Mouse (Mus musculus) liver, adult 2 months (tissue): ENCODE data around the gene Msantd4. TPM values are rescaled to one million over a fixed set of nuclear protein-coding genes. Genes with fewer than 3 reads are reported as not detected.
A peak's percentile ranks its signal among the peaks of the same experiment; 100 is the strongest.
"Not testable (repeated sequence)": the region's sequence is repeated elsewhere in the genome, so short reads cannot be mapped to it uniquely, and the experiment has no call there.

ENCODE experiments used
- DNase-seq: peaks from one replicate; pipeline ENCODE4 v3.0.0-alpha.2; 2011; ENCODE audit warnings: low read depth, low spot score; ENCODE audit errors: extremely low read depth
- H3K27ac ChIP-seq: fragments of 200-500 bp; replicated peaks from 2 replicates; pipeline ENCODE4 v1.5.1; 2012; ENCODE audit warnings: low read depth, mild to moderate bottlenecking, control low read depth, inconsistent platforms, low read length; ENCODE audit not compliant: insufficient read depth
- H3K27me3 ChIP-seq: fragments of 200-500 bp; 2 replicates; pipeline ENCODE4 v1.6.1; 2012; ENCODE audit warnings: mild to moderate bottlenecking, moderate library complexity, low read length, inconsistent platforms; ENCODE audit not compliant: control insufficient read depth, insufficient read depth
- H3K36me3 ChIP-seq: fragments of 200-500 bp; 2 replicates; pipeline ENCODE4 v1.6.1; 2012; ENCODE audit warnings: low read length, inconsistent platforms; ENCODE audit not compliant: control insufficient read depth, insufficient read depth
- H3K4me1 ChIP-seq: fragments of 200-500 bp; 2 replicates; pipeline ENCODE4 v1.6.1; 2011; ENCODE audit warnings: low read length; ENCODE audit not compliant: control insufficient read depth, insufficient read depth
- H3K4me3 ChIP-seq: fragments of 200-500 bp; 2 replicates; pipeline ENCODE4 v1.5.1; 2011; ENCODE audit warnings: low read depth, mild to moderate bottlenecking, control low read depth, low read length, moderate library complexity; ENCODE audit not compliant: insufficient read depth
- H3K79me2 ChIP-seq: fragments of 200-500 bp; 2 replicates; pipeline ENCODE4 v1.6.1; 2012; ENCODE audit warnings: inconsistent platforms, mild to moderate bottlenecking, low read length, moderate library complexity; ENCODE audit not compliant: control insufficient read depth, insufficient read depth
- H3K9ac ChIP-seq: fragments of 200-500 bp; 2 replicates; pipeline ENCODE4 v1.6.1; 2012; ENCODE audit warnings: low read depth, mild to moderate bottlenecking, control low read depth, inconsistent platforms, low read length
- CTCF ChIP-seq: fragments of 200-500 bp; IDR thresholded peaks from 2 replicates; pipeline ENCODE4 v1.5.1; 2011; ENCODE audit warnings: low read depth, low read length, control low read depth
- POLR2A ChIP-seq: fragments of 200-500 bp; IDR thresholded peaks from 2 replicates; pipeline ENCODE4 v1.6.1; 2011; ENCODE audit warnings: low read length, control low read depth; ENCODE audit not compliant: insufficient read depth; ENCODE audit errors: extremely low read depth
- WGBS: fragments of 180-500 bp; shearing (Covaris S2); methylation state at CpG from one replicate; pipeline ENCODE4 v1.1.7; 2018; 5-methylcytosine and 5-hydroxymethylcytosine counted together
- polyA plus RNA-seq: library from polyadenylated mRNA; depleted of rRNA; stranded (reverse); fragments of >200 nt; gene quantifications from 2 replicates; pipeline ENCODE4 v1.2.3, GENCODE M21; 2012; rRNA removed
- total RNA-seq: library from RNA; depleted of rRNA; stranded (reverse); fragments of >200 nt; gene quantifications from 2 replicates; pipeline ENCODE4 v1.2.3, GENCODE M21; 2014; rRNA removed

Msantd4 gene
- total RNA-seq, result 14.3 and 17.3 TPM in 2 replicates
- polyA plus RNA-seq, result 2.3 and 2.9 TPM in 2 replicates

DNA sequence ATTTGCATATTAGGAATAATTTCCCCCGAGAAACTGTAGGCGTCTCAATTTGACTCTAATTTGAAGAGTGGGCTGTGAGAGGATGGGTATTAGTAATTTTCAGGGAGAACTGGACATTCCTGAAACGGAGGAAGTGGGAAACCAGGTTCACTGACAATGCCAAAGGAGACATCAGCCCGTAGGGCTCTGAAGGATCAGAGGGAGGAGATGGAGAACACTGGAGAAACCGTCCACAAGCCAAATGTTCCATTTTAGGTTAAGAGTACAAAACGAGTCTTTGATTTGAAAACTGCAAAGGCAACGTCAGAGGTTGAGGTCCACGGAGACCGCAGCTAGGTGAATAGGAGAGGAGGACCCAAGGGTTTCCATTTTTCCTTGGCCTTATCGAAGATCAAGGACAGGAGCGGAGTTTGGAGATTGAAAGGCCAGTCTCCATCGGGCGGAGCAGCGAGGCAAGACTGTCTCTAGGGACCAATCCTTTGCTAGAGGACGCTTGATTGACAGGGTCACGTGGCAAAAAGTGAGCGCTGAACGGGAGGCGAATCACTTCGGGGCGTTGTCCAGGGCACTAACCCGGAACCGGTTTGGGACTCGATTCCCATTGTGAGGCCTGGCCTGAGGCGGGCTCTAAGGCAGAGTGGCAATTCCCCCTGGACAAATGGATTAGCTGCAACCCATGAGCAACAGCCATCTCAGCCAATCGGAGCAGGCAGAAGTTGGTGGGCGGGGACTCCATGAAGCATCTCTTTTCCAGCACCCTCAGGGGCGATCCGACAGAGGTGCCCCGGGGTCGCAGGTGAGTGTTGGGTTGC lies at the start of gene Msantd4:
Gene Msantd4, plus strand, starts transcription at position 735 of the 812 bp plus-strand sequence.
- H3K4me3 ChIP-seq, result peak within 1 kb of the TSS; percentile 76
- H3K36me3 ChIP-seq, result no peaks in the 10 kb centered on the region
- DNase-seq, result peak; percentile 98
- H3K27ac ChIP-seq, result peak within 1 kb of the TSS; percentile 53
- no peaks in the 10 kb centered on the region for H3K27me3 ChIP-seq
- 4% methylated on average over 31 of the region's 31 CpGs for WGBS
- H3K4me1 ChIP-seq, result peaks cover 2% of the 10 kb centered on the region; the same call in 1 of the 2 replicates
- peaks cover 3% of the 10 kb centered on the region; the same call in 1 of the 2 replicates for H3K79me2 ChIP-seq
- H3K9ac ChIP-seq, result peak within 1 kb of the TSS; percentile 57
- TF ChIP-seq CTCF (no peak), POLR2A (0 out of 2 replicates have a peak, but pooled peaks have one; percentile 14)

GRCm38 (mm10) chr9:4353163-4353562 lies 23.2 kb upstream of the Msantd4 start:
- Histone ChIP-seq H3K27ac (no peak overlapping the region), H3K4me3 (no peak overlapping the region), H3K27me3 (no peaks in the 10 kb centered on the region), H3K36me3 (no peaks in the 10 kb centered on the region), H3K9ac (no peak overlapping the region), H3K4me1 (no peaks in the 10 kb centered on the region), H3K79me2 (no peaks in the 10 kb centered on the region)
- TF ChIP-seq CTCF, result no peak
- TF ChIP-seq POLR2A, result no peak
- DNase-seq, result no peak
- 90% methylated on average over 1 of the region's 1 CpGs for WGBS

DNA sequence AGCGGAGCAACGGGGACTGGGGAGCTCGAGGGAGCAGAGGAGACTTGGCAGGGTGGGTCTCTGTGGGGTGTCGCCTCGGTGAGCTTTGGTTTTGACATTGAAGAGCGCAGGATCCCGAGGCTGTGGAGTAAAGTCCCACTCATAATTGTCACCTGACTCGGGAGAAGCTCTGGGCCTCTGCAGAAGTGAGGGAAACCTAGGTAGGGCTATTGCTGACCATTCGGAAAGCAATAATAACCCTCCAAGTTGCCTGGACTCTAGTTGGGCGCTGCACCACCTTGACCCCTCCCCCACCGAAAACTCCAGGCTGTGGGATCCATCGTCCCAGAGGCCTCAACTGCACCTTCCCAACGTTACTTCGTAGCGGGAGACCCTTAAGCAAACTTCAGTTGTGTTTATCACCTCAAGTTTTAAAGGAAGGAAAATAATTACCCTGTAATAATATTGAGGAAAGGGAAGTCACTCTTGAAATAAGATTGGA lies 318 bp downstream of the Msantd4 start:
- no peak for DNase-seq
- H3K27ac ChIP-seq, result peak overlapping the region; percentile 27
- peak overlapping the region; percentile 57 for H3K9ac ChIP-seq
- peaks cover 2% of the 10 kb centered on the region; the same call in 1 of the 2 replicates for H3K4me1 ChIP-seq
- under 1% methylated on average over 15 of the region's 15 CpGs for WGBS
- no peaks in the 10 kb centered on the region; the same call in 1 of the 2 replicates for H3K36me3 ChIP-seq
- H3K27me3 ChIP-seq, result no peaks in the 10 kb centered on the region
- peaks cover 3% of the 10 kb centered on the region; the same call in 1 of the 2 replicates for H3K79me2 ChIP-seq
- TF ChIP-seq POLR2A, result no peak
- no peak for TF ChIP-seq CTCF
- H3K4me3 ChIP-seq, result peak overlapping the region; percentile 76

- H3K4me3 ChIP-seq, DNase-seq, H3K27me3 ChIP-seq, H3K9ac ChIP-seq, H3K4me1 ChIP-seq, H3K36me3 ChIP-seq, H3K27ac ChIP-seq, H3K79me2 ChIP-seq: not testable (repeated sequence)
- WGBS, result 95% methylated on average over 11 of the region's 11 CpGs
These were observed 24.4 kb downstream of the Msantd4 start for GRCm38 (mm10) chr9:4400801-4401200.

Other genes starting within 250 kb of the Msantd4 start
- 15.6 and 20.7 TPM in 2 replicates for gene Aasdhppt, start 67.1 kb upstream of the Msantd4 start, total RNA-seq
- 5.5 and 6.2 TPM in 2 replicates for gene Aasdhppt, start 67.1 kb upstream of the Msantd4 start, polyA plus RNA-seq
- gene Kbtbd3, start 66.7 kb upstream of the Msantd4 start, total RNA-seq, result 1.1 and 1.6 TPM in 2 replicates
- 0.22 and 0.25 TPM in 2 replicates for gene Kbtbd3, start 66.7 kb upstream of the Msantd4 start, polyA plus RNA-seq